Mouse (Mus musculus): ENCODE results near the gene Ifitm10.
"Not testable (repeated sequence)": the region's sequence is repeated elsewhere in the genome, so short reads cannot be mapped to it uniquely, and the experiment has no call there.

The Ifitm10 gene

DNA sequence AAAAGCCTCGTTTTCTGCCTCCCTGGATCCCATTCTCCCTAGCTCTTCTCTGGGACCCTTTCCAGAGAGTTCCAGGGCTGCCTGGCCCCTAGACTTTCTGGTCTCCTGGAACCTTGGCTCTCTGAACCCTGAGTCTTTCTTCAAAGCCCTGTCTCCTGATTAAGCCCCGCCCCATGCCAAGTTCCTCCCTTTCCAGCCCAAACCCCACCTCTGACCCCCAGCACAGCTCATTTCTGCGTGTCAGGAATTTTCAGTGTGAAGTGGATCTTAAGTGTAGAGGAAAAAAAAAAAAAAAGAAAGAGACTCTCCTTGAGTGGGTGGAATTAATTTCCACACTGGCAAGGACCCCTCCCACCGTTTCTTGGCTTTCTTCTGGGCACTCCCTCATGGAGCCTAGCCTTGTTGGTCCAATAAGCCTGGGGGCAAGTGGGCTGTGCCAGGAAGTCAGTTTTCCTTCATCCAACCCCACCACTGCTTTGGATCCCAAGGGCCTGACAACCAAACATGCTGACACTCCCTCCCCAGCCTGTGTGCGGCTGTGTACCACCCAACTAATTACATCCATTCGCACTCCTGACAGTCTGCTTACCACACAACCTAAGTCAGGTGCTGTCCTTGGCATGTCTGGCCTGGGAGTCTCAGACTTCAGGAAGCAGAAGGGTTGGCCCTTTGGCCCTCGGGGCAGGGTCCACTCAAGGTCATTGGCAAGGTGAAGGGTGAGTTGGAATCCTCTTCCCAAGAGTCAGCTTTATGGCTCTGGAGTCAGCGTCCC, at the start of gene Ifitm10:
Ifitm10 (minus strand) TSS at position 113 of the 772 bp plus-strand sequence.
- no peak for DNase-seq (ENCODE audit: low spot score)

DNA sequence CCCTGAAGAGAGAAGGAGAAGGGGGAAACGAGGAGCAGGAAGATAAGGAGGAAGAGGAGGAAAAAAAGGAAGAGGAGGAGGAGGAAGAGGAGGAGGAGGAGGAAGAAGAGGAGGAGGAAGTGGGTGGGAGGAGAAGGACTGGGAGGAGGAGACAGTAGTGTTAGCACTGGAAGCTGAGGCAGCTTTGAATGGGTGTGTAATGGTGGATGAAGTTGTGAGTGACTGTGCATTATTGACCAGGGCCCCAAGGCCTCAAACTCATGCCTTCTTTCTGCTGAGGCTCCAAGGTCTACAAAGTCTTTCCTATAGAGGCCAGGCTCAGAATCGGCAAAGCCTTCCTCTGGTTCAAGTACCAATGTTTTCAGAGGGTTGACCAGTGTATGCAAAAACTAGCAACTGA, 48.3 kb upstream of the Ifitm10 start:
- DNase-seq (ENCODE audit: low spot score) = no peak

DNA sequence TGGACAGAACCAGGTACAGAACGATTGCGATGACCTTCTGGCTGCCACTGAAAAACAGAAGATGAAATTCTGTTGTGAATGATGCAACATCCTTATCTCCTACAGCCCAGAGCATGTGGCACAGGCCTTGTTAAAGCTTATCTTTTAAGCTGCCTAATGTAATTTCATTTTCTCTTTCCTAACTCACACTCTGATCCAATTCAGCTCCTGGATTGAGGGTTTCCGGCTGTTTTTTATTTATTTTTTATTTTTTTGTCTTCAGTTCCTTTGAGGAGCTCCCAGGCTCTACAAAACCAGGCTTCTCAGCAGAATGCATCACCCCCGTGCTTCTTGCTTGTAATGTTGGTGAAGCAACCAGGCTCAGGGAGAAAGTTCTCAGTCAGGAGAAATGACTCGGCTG, 46.3 kb upstream of the Ifitm10 start:
- peak; percentile 71 for DNase-seq (ENCODE audit: low spot score)

DNA sequence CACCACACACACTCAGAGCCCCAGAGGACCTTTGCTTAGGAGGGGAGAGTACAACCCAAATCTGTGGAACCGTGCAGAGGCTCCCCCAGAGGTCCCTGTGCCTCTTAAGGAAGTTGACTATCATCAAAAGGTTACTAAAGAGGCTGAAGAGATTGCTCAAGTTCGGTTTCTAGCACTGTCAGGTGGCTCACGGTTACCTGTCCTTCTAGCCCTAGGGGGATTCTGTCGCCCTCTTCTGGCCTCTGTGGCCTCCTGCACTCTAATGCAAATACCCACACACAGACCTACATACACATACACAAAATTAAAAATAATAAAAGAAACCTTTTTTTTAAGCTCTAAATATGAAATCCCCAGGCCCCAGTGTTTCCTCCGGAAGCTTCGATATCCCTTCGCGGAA, 45.1 kb upstream of the Ifitm10 start:
- DNase-seq (ENCODE audit: low spot score) = no peak

DNA sequence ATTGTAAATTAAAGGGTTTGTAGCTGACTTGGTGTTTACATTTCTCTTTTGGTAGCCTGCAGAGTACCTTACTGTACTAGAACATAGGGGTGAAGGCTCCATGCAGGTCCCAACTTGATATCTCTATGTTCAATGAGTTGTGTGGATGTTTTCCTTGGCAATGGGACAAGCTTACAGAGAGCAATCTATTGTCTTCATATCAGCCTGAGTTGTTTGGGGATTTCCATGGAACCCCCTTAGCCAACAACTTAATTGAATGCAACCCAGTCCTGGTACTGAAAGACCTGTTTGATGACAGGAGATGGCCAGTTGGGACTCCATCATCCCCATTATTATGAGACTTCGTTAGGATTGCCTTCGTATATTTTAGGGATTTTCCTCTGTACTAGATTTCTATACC, 44.5 kb upstream of the Ifitm10 start:
- no peak for DNase-seq (ENCODE audit: low spot score)

DNA sequence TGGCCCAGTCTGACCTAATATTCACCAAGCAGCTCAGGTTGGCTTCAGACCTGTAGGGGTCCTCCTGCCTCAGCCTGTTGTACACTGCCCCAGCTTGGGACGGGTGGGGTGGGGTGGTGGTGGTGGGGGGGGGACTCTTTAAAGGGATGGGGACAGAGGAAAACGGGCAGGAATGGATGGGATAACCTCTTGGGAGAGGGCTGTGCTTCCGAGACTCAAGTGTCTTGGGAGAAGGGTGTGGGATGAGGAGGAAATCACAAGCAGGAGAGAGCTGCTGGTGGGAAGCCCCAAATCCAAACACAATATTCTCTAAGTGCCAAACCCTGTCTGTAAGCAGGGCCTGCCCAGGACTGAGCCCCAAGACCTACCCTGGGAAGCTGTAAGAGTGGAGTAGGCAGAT, 42.7 kb upstream of the Ifitm10 start:
- no peak for DNase-seq (ENCODE audit: low spot score)

DNA sequence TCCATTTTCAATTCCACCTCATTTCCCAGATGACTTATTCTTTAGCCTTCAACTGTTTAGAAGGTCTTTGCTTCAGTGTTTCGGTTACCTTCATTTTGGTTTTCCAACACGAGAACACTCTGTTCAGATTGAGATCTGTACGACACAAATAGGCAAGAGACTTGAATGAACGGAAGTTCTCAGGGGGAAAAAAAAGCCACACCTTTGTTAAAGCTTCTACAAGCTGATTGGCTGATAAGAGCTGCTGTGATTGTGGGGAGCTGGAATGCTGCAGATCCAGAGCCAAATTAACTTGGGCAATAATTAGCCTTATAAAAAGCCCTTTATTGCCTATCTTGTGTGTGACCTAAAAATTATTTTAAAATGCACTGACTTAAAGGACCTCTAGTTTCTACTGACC, 41.8 kb upstream of the Ifitm10 start:
- DNase-seq (ENCODE audit: low spot score) = no peak

DNA sequence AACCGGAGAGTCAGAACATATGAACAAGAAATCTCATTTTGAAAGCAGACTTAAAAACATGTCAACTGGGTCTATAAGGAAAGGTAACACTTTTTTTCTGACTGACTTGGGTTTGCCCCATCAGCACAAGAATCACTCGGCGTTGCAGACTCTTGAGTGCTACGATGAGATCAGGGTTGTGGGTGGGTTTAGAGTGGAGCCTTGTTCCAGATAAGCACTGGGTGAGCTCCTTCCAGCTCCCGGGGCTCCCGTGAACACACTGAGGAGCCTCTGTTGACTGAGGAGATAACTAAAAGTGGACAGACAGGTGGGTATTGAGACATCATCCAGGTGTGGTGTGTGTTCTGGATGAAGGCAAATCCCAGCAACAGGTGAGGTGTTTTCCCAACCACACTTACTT, 39.7 kb upstream of the Ifitm10 start:
- DNase-seq (ENCODE audit: low spot score) = no peak

DNA sequence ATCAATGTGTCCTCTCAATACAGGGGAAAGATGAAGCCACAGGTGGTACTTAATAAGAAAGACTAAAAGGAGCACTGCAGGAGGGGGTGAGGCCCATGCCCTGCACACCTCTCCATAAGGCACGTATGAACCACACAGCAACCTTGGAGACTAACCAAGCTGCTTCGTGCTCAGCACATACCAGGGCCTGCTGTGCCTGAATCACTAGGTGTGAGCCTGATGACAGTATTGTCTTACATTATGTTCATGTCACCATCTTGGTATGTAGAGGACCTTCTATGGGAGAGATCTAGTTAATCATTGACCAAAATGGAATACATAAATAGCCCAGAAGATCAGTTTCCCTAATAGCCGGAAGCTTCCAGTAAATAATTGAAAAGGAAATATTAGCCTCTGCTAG, 36.0 kb upstream of the Ifitm10 start:
- no peak for DNase-seq (ENCODE audit: low spot score)

DNA sequence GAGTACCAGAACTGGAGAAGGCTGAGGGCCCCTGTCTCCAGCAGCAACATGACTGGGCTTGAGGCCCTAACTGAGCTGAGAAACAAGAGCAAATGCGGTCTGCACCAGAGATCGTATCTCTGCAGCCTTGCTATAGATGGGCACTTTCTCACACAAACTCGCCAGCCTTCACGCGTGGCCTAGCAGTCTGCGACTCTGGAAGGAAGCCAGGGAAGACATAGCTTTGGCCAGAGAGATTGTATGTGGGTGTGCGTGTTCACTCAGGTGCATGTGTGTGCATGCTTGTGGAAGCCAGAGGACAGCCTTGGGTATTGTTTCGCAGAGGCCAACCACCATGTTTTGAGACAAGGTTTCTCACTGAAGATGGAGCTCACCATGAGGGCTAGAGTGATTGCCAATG, 35.1 kb upstream of the Ifitm10 start:
- no peak for DNase-seq (ENCODE audit: low spot score)

DNA sequence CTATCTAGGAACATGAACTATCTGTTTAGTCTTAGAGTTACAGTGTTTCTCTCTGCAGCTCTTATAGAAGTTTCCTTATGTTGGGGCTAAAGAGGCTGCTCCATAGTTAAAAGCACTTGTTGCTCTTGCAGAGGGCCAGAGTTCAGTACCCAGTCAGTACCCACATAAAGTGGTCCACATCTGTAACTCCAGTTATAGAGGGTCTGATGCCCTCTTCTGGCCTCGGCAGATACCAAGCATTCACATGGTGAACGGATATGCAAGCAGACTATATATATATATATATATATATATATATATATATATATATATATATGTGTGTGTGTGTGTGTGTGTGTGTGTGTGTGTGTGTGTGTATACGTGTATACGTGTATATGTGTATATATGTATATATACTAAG, 34.4 kb upstream of the Ifitm10 start:
- DNase-seq (ENCODE audit: low spot score) = no peak

DNA sequence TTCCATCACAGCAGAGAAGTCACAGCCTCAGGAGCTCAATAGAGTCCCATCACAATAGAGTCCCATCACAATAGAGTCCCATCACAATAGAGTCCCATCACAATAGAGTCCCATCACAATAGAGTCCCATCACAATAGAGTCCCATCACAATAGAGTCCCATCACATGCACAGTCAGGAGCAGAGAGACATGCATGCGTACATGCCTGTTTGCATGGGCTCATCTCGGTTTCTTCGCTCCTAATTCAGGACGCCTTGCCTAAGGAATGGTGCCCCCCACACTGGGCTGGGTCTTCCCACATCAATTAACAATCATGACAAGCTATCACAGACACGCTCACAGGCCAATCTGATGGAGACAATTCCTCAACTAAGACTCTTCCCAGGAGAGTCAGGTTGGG, 31.6 kb upstream of the Ifitm10 start:
- DNase-seq (ENCODE audit: low spot score) = not testable (repeated sequence)

DNA sequence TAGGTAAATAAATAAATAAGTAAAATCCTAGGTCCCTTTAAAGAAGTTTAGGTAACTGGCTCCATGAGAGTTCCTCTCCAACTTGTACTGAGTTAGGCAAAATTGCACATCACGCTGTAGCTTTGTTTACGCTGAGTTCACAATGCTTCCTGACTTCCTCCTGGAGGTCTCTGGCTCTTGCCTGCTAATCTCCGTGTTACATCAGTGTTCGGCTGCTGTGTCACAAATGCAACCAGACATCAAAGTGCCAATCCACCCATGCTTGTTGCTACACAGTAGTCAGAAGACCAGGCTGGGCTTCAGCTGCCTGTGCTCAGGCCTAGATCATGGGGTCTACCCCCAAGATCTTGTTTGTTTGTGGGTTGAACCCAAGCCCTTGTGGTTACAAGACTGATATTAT, 30.0 kb upstream of the Ifitm10 start:
- DNase-seq (ENCODE audit: low spot score) = no peak

DNA sequence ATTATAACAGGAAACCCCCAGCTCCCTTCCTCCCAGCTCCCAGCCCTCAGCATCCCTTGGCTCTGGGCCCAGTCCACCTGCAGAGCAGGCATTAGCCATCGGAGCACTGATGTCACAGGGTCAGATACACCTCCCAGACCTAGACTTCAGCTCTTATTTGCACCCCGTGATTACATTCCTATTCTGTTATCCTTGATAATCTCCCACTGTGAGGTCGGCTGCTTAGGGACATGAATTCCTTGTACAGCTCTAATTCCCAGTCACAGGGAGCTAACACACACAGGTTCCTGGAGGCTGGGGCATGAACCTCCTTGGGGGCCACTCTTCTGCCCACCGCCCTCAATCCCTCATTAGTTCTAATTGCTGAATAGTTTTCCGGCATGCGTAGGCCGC, 27.2 kb upstream of the Ifitm10 start:
- DNase-seq (ENCODE audit: low spot score) = no peak

DNA sequence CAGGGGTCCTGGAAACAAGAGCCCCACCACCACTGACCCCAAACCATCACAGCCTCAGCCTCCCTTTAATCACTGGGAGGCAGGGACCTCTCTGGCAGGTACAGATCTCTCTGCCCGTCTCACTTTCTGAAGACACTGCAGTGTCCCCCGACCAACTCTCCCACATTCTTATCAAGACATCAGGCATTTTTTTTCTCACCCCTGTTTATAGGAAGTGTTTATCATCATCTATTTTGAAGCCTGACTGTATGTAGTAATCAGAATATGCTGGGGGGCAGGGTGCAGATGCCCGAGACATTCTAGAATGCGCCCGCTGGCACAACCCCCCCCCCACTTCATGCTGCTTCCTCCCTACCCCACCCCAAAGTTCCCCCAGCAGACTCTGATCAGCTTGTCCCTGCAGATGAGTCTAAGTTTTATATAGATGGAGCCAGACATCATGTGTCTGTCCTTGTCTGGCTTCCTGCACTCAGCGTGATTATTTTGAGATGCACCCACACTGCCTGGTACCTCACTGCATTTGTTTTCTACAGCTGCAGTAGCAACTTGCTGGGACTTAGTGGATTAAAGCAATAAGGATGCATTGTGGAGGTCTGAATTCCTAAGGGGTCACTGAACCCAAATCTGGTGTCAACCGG, 26.7 kb upstream of the Ifitm10 start:
- no peak for DNase-seq (ENCODE audit: low spot score)

DNA sequence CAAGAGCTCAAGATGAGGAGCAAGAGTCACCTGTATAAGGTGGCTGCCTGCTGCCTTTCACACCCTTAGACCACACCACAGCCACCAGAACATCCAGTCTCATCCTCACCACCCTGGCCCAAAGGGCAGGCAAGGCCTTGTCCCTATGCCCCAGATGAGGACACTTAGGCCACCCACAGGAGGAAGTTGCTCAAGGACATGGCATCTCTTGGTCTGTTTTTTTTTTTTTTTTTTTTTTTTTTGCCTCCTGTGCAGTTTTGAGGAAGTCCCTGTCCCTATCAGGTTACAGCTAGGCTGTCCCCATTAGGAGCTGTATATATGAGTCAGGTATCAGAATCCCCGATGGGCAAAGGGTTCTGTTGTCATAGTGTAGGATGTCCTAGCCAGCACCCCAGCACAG, 25.7 kb upstream of the Ifitm10 start:
- DNase-seq (ENCODE audit: low spot score) = no peak

DNA sequence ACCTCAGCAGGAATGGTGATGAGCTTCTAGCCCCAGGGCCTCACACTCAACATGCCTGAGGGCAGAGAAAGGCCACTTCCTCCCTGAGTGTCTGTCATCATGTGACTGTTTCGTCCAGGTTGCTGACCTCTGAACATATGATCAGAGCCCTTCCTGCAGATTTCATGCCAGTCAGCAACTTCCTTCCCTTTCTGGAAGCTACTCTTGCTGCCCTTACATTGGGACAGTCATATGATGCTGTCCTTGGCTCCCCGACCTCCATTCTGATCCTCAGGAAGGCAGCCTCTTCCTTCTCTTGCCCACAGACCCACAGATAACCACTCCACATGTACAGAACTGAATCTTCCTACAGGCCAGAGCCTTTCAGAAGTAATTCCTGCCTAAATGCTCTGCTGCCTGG, 24.5 kb upstream of the Ifitm10 start:
- no peak for DNase-seq (ENCODE audit: low spot score)

DNA sequence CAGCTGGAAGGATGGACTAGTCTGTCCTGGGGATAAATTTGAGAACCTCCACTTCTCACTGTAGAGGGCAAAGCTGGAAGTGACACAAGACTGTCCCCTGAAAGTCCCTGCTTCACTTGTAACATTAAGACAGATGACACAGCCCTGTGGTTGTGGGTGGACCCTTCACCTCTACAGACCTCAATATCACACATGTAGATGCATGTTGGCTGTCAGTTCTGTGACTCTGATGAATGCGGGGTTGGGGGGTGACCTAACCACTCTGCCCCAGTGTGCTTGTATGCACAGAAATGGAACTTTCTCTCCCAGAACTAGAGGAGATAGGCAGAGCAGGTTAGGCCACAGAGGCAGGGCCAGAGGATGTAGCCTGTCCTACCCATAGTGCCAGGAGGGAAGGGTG, 23.1 kb upstream of the Ifitm10 start:
- no peak for DNase-seq (ENCODE audit: low spot score)

DNA sequence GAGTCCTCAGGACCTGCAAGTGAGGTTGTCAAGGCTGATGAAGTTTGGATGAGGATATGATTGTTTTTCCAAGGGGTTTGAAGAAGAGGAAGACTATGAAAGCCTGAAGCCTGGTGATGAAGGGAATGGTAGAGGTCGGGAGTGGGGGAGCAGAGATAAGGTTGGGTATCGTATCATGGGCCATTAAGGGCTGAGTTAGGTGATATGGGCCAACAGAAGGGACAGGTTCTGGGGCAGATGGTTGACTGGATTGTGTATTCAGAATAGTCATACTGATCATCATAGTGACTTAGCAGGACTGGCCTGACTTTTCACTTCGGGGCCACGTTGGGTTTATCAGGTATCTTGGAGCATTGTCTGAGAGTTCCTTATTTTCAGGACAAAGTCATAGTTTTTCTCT, 21.9 kb upstream of the Ifitm10 start:
- no peak for DNase-seq (ENCODE audit: low spot score)

DNA sequence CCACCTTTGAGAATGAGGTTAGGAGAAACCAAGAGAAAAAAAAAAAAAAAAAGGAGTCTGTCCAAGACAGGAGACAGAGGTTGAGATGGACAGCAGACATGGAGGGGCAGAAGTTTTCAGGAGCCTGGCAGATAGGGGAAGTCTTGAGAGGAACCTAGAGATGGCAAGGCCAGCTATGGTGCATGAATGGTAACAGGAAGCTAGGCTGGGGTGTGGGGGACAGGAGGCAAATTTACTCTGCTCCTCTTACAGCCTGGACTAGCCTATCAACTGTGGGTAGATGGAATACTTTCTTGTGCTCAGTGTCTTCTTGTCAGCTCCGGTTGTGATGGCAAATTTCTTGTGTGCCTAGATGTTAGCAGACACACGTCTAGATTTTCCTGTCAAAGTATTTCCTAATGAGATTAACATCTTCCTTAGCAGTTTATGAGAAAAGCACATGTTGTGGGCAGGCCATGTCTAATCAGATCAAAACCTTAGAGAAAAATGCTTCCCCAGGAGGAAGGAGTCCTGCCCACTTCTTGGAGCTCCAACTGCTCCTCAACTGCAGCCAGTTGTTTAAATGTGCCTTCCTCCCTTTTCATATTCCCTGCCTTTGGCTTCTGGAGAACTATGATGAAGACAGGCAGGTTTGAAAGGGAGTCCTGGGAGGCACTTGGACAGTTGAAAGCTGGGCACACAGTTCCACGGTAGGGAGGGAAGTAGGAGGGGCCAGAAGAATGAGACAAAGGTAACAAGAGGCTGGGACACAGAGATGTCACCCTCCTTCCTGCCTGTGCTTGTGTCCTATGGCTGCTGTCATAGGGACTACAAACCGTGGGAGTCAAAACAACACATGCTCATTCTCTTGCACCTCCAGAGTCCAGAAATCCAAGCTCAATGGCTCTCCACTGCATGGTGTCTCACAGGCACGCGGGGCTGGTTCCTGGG, 21.0 kb upstream of the Ifitm10 start:
- DNase-seq (ENCODE audit: low spot score) = no peak

DNA sequence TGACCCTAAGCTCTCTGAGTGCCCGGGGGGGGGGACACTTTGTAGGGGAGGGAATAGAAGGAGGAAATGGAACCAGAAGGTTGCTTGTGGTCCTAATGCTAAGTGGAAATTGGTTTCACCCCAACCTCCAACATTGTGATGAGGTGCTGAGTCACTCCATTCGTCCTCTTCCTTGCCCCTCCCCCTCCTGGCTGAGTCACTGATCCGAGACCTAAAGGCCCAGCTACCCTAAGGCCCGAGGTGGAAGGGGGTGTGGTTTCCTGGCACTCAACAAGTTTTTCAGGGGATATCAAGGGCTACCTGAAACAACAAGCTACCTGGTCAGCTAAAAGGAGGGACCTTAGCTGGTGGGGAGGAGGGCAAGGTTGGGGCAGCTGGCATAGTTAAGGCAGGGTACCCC, 19.6 kb upstream of the Ifitm10 start:
- DNase-seq (ENCODE audit: low spot score) = peak; percentile 62

DNA sequence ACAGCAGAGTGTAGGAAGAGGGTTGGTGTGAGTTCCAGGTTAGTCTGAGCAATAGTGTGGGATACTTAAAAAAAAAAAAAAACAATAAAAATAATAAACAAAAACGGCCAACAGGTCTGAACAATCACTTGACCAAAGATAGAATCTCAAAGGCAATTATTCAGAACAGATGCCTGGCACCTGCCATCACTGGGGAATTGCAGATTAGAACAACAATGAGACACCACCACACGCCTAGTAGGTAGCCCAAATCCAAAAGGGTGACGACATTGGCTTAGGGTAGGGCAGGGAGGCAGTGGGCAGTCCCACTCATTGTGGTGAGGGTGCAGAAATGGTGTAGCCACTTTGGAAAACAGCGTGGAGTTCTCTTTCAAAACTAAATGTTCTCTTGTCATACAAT, 18.1 kb upstream of the Ifitm10 start:
- no peak for DNase-seq (ENCODE audit: low spot score)

DNA sequence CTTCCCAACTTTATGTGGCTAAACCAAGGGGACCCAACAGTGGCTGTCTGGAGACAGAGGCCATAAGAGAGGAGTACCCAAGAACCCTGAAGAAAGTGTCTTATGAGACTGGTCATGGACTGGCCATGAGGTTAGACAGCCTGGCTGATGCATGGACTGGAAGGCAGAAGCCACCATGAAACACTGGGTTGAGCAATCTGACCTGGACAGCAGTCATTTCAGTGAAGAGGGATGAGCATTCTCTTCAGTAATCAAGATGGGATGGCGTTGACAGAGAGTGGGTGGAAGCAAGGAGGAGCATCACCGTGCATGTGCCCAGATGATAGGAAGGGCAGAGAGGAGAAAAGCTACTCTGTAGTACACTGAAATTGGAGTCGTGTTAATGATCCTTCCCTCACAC, 17.6 kb upstream of the Ifitm10 start:
- DNase-seq (ENCODE audit: low spot score) = no peak
